Mouse (Mus musculus) thymus, postnatal 14 days (tissue): ENCODE results near the gene Itln1.

ENCODE experiments used
- DNase-seq: peaks from one replicate; pipeline ENCODE4 v3.0.0; 2021

The Itln1 gene

GRCm38 (mm10) chr1:171535194-171535593 is at the start of gene Itln1:
Itln1 (minus strand) TSS chr1:171535294.
- DNase-seq = no peak

GRCm38 (mm10) chr1:171584584-171584983 is 49.5 kb upstream of the Itln1 start:
- DNase-seq = no peak

GRCm38 (mm10) chr1:171577168-171577567 is 42.1 kb upstream of the Itln1 start:
- DNase-seq = no peak

- no peak for DNase-seq
Measured at GRCm38 (mm10) chr1:171568436-171568835, 33.3 kb upstream of the Itln1 start.

GRCm38 (mm10) chr1:171566777-171567176 is 31.7 kb upstream of the Itln1 start:
- DNase-seq = peak; percentile 72

- DNase-seq = no peak
Measured at GRCm38 (mm10) chr1:171565888-171566287, 30.8 kb upstream of the Itln1 start.

- DNase-seq = peak; percentile 53
Measured at GRCm38 (mm10) chr1:171564247-171564646, 29.2 kb upstream of the Itln1 start.

GRCm38 (mm10) chr1:171563042-171563441 is 27.9 kb upstream of the Itln1 start:
- no peak for DNase-seq

GRCm38 (mm10) chr1:171561639-171562225 is 26.6 kb upstream of the Itln1 start:
- DNase-seq = no peak

- DNase-seq = no peak
Measured at GRCm38 (mm10) chr1:171561200-171561599, 26.1 kb upstream of the Itln1 start.

- DNase-seq = no peak
Measured at GRCm38 (mm10) chr1:171560262-171560661, 25.2 kb upstream of the Itln1 start.

GRCm38 (mm10) chr1:171558898-171559297 is 23.8 kb upstream of the Itln1 start, which contains the start of gene Cd244a:
Cd244a (plus strand) TSS chr1:171559193.
- DNase-seq = no peak

- no peak for DNase-seq
Measured at GRCm38 (mm10) chr1:171558407-171558806, 23.3 kb upstream of the Itln1 start.

- DNase-seq = no peak
Measured at GRCm38 (mm10) chr1:171556366-171556765, 21.3 kb upstream of the Itln1 start.

- DNase-seq = no peak
Measured at GRCm38 (mm10) chr1:171553359-171554341, 18.6 kb upstream of the Itln1 start.

GRCm38 (mm10) chr1:171552230-171552629 is 17.1 kb upstream of the Itln1 start:
- no peak for DNase-seq

GRCm38 (mm10) chr1:171551326-171551725 is 16.2 kb upstream of the Itln1 start:
- no peak for DNase-seq

- no peak for DNase-seq
Measured at GRCm38 (mm10) chr1:171540694-171541093, 5.6 kb upstream of the Itln1 start.

- no peak for DNase-seq
Measured at GRCm38 (mm10) chr1:171534557-171534956, 537 bp downstream of the Itln1 start.

- no peak for DNase-seq
Measured at GRCm38 (mm10) chr1:171532830-171533229, 2.3 kb downstream of the Itln1 start.

- DNase-seq = no peak
Measured at GRCm38 (mm10) chr1:171531367-171531766, 3.7 kb downstream of the Itln1 start.

GRCm38 (mm10) chr1:171515557-171515956 is 19.5 kb downstream of the Itln1 start:
- DNase-seq = no peak

GRCm38 (mm10) chr1:171515039-171515438 is 20.1 kb downstream of the Itln1 start:
- peak; percentile 35 for DNase-seq

- DNase-seq = no peak
Measured at GRCm38 (mm10) chr1:171513760-171514159, 21.3 kb downstream of the Itln1 start.
